Mouse (Mus musculus) CH12.LX (cell line): ENCODE measurements around the gene Mark1. TPM values are rescaled to one million over a fixed set of nuclear protein-coding genes. Genes with fewer than 3 reads are reported as not detected.

Experiments
- DNase-seq: peaks from one replicate; pipeline ENCODE4 v3.0.0-alpha.2; 2013; ENCODE audit errors: extremely low read depth
- H3K27ac ChIP-seq: 2 replicates; pipeline ENCODE4 v1.5.1; 2012; ENCODE audit warnings: low read depth, mild to moderate bottlenecking, control low read depth, moderate library complexity; ENCODE audit not compliant: insufficient read depth
- H3K27me3 ChIP-seq: replicated peaks from 2 replicates; pipeline ENCODE3; 2012; ENCODE audit warnings: inconsistent platforms
- H3K36me3 ChIP-seq, 2 experiments: replicated peaks in 1 of 2; 2 replicates each; pipeline versions ENCODE3 to v1.6.1; 2012; ENCODE audit warnings: inconsistent platforms in 1 of 2, low read length in 1 of 2, mild to moderate bottlenecking in 1 of 2, mixed read lengths in 1 of 2, moderate library complexity in 1 of 2; ENCODE audit not compliant: control insufficient read depth in 1 of 2, insufficient read depth in 1 of 2
- H3K4me1 ChIP-seq, 2 experiments: 2 replicates each; pipeline ENCODE4 v1.6.1; 2012; ENCODE audit warnings: inconsistent platforms in 1 of 2, moderate library complexity in 1 of 2; ENCODE audit not compliant: insufficient read depth in 2 of 2, control insufficient read depth in 1 of 2
- H3K4me2 ChIP-seq: 2 replicates; pipeline ENCODE4 v1.6.1; 2012; ENCODE audit warnings: low read depth, mild to moderate bottlenecking, control low read depth; ENCODE audit not compliant: poor library complexity, insufficient read depth, severe bottlenecking
- H3K4me3 ChIP-seq, 3 experiments: fragments of 150-350 bp in 1 of 3; sonication (generic) in 1 of 3; replicated peaks in 1 of 3; 2 replicates each; pipeline versions ENCODE3 to v1.5.1; 2011 to 2012; ENCODE audit warnings: low read depth in 2 of 3, low read length in 2 of 3, mild to moderate bottlenecking in 2 of 3, moderate library complexity in 2 of 3, control low read depth in 1 of 3, improper control_type of control experiment in 1 of 3, inconsistent platforms in 1 of 3, mixed read lengths in 1 of 3; ENCODE audit not compliant: poor library complexity in 1 of 3
- H3K79me2 ChIP-seq: replicated peaks from 2 replicates; pipeline ENCODE4 v1.6.1; 2012; ENCODE audit warnings: mild to moderate bottlenecking, moderate library complexity; ENCODE audit not compliant: control insufficient read depth, poor library complexity, insufficient read depth, severe bottlenecking; ENCODE audit errors: extremely low read depth
- H3K9ac ChIP-seq: 2 replicates; pipeline ENCODE4 v1.6.1; 2012; ENCODE audit warnings: low read depth, mild to moderate bottlenecking, control low read depth, moderate library complexity; ENCODE audit not compliant: insufficient read depth
- H3K9me3 ChIP-seq: replicated peaks from 2 replicates; pipeline ENCODE3; 2012; ENCODE audit warnings: low read length, inconsistent platforms, mixed read lengths
- BHLHE40 ChIP-seq: IDR thresholded peaks from 2 replicates; pipeline ENCODE4 v1.6.1; 2011; ENCODE audit warnings: mild to moderate bottlenecking, low read depth, low read length, improper control_type of control experiment
- CHD1 ChIP-seq: IDR thresholded peaks from 2 replicates; pipeline ENCODE4 v1.6.1; 2012; ENCODE audit warnings: low read depth, low read length, improper control_type of control experiment, inconsistent platforms
- CTCF ChIP-seq, 2 experiments: IDR thresholded peaks in 1 of 2; conservative IDR thresholded peaks in 1 of 2; 2 replicates each; pipeline ENCODE4 v1.5.1; 2011 to 2012; ENCODE audit warnings: low read depth in 2 of 2, low read length in 2 of 2, improper control_type of control experiment in 1 of 2, inconsistent platforms in 1 of 2, mild to moderate bottlenecking in 1 of 2, moderate library complexity in 1 of 2
- EP300 ChIP-seq: IDR thresholded peaks from 2 replicates; pipeline ENCODE4 v1.6.1; 2011; ENCODE audit warnings: low read length, improper control_type of control experiment
- GABPA ChIP-seq: IDR thresholded peaks from 2 replicates; pipeline ENCODE4 v1.6.1; 2012; ENCODE audit warnings: low read depth, low read length, improper control_type of control experiment, inconsistent platforms; ENCODE audit not compliant: insufficient replicate concordance
- JUN ChIP-seq: IDR thresholded peaks from 2 replicates; pipeline ENCODE4 v1.6.1; 2011; ENCODE audit warnings: low read depth, mild to moderate bottlenecking, low read length, improper control_type of control experiment, moderate library complexity; ENCODE audit not compliant: insufficient read depth
- JUND ChIP-seq: conservative IDR thresholded peaks from 2 replicates; pipeline ENCODE4 v1.6.1; 2011; ENCODE audit warnings: low read depth, low read length, improper control_type of control experiment
- KAT2A ChIP-seq: IDR thresholded peaks from 2 replicates; pipeline ENCODE4 v1.6.1; 2012; ENCODE audit warnings: low read length, improper control_type of control experiment, inconsistent platforms; ENCODE audit not compliant: insufficient replicate concordance
- MAFK ChIP-seq: IDR thresholded peaks from 2 replicates; pipeline ENCODE4 v1.6.1; 2011; ENCODE audit warnings: low read length, improper control_type of control experiment; ENCODE audit not compliant: insufficient replicate concordance
- MEF2A ChIP-seq: IDR thresholded peaks from 2 replicates; pipeline ENCODE4 v1.6.1; 2014; ENCODE audit warnings: low read depth, mild to moderate bottlenecking, inconsistent platforms, low read length, improper control_type of control experiment, borderline replicate concordance
- NELFE ChIP-seq: IDR thresholded peaks from 2 replicates; pipeline ENCODE4 v1.6.1; 2011; ENCODE audit warnings: low read depth, low read length, improper control_type of control experiment
- NRF1 ChIP-seq: IDR thresholded peaks from 2 replicates; pipeline ENCODE4 v1.6.1; 2014; ENCODE audit warnings: low read depth, mild to moderate bottlenecking, inconsistent platforms, low read length, improper control_type of control experiment, moderate library complexity
- PAX5 ChIP-seq: IDR thresholded peaks from 2 replicates; pipeline ENCODE4 v1.6.1; 2012; ENCODE audit warnings: low read length, inconsistent platforms, mixed read lengths
- POLR2A ChIP-seq: IDR thresholded peaks from 2 replicates; pipeline ENCODE4 v1.6.1; 2011; ENCODE audit warnings: low read depth, mild to moderate bottlenecking, improper control_type of control experiment, low read length
- POLR2AphosphoS2 ChIP-seq: IDR thresholded peaks from 2 replicates; pipeline ENCODE4 v1.6.1; 2011; ENCODE audit warnings: low read depth, low read length, improper control_type of control experiment
- RAD21 ChIP-seq: IDR thresholded peaks from 2 replicates; pipeline ENCODE4 v1.6.1; 2011; ENCODE audit warnings: low read depth, mild to moderate bottlenecking, low read length, improper control_type of control experiment, moderate library complexity
- RCOR1 ChIP-seq: conservative IDR thresholded peaks from 2 replicates; pipeline ENCODE4 v1.6.1; 2012; ENCODE audit warnings: low read depth, mild to moderate bottlenecking, inconsistent platforms, low read length, improper control_type of control experiment
- SMC3 ChIP-seq: IDR thresholded peaks from 2 replicates; pipeline ENCODE4 v1.6.1; 2011; ENCODE audit warnings: low read depth, low read length, improper control_type of control experiment
- TBP ChIP-seq: conservative IDR thresholded peaks from 2 replicates; pipeline ENCODE4 v1.6.1; 2011; ENCODE audit warnings: low read depth, low read length, improper control_type of control experiment
- ZC3H11A ChIP-seq: IDR thresholded peaks from 2 replicates; pipeline ENCODE4 v1.6.1; 2012; ENCODE audit warnings: low read depth, mild to moderate bottlenecking, inconsistent platforms, low read length, improper control_type of control experiment
- ZMIZ1 ChIP-seq: IDR thresholded peaks from 2 replicates; pipeline ENCODE4 v1.6.1; 2012; ENCODE audit warnings: low read depth, mild to moderate bottlenecking, inconsistent platforms, low read length, improper control_type of control experiment
- dilution Hi-C: fragments of 300-500 bp; cut with MboI; formaldehyde crosslinking; loops from 2 replicates; pipeline ENCODE4 v1.14.3; 2020; ENCODE audit warnings: low sequenced_read_pairs; ENCODE audit not compliant: extremely low pct_unique_long_range_greater_than_20kb, extremely low pct_ligation_motif_present
- in situ Hi-C: fragments of 300-500 bp; cut with MboI; formaldehyde crosslinking; loops from 3 replicates; pipeline ENCODE4 v1.14.3; 2019; ENCODE audit warnings: low sequenced_read_pairs, low pct_ligation_motif_present, low pct_unique_long_range_greater_than_20kb, mixed read lengths
- polyA plus RNA-seq: library from polyadenylated mRNA; unstranded; fragments of >175 nt; gene quantifications from 2 replicates; pipeline ENCODE4 v1.2.1, GENCODE M21; 2012; ENCODE audit warnings: low read depth; ENCODE audit not compliant: insufficient read length
- total RNA-seq, 2 experiments: library from RNA; depleted of rRNA; stranded (reverse); fragments of 300-350 nt in 1 of 2; fragments of >200 nt in 1 of 2; gene quantifications; 2 replicates each; pipeline ENCODE4 v1.2.3; 2012 to 2014

Mark1 gene
- total and polyA plus RNA-seq, 3 experiments: not detected

GRCm38 (mm10) chr1:184931097-184931496 is 68.3 kb downstream of the Mark1 start:
- Histone ChIP-seq H3K79me2 (no peaks in the 10 kb centered on the region), H3K9ac (no peak overlapping the region), H3K4me1 (0 out of 4 replicates have a peak, but pooled peaks cover 0 to 6% of the 10 kb centered on the region in 2 experiments), H3K27me3 (no peaks in the 10 kb centered on the region), H3K9me3 (no peaks in the 10 kb centered on the region), H3K4me2 (no peak overlapping the region), H3K27ac (no peak overlapping the region), H3K36me3 (no peaks in the 10 kb centered on the region), H3K4me3 (no peak overlapping the region)
- no peak for TF ChIP-seq BHLHE40
- TF ChIP-seq POLR2A: no peak
- no peak for TF ChIP-seq MEF2A
- TF ChIP-seq CHD1: no peak
- no peak for TF ChIP-seq JUN
- TF ChIP-seq JUND: no peak
- no peak for TF ChIP-seq PAX5
- dilution Hi-C loops: no loop called here
- no peak for DNase-seq
- in situ Hi-C loops: no loop called here

DNA sequence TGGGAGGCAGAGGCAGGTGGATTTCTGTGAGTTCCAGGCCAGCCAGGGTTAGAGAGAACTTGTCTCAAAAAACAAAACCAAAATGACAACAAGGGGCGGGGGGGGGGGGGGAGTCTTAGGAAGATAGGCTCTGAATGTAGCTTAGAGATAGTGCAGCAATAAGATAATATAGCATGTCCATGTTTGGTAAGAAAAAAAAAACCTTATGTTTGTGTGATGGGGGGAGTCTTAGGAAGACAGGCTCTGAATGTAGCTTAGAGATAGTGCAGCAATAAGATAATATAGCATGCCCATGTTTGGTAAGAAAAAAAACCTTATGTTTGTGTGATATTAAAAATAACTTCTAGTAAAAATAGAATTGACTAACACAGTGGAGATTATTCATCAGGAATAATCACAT is 71.0 kb downstream of the Mark1 start:
- Histone ChIP-seq H3K4me3 (no peak overlapping the region), H3K79me2 (no peaks in the 10 kb centered on the region), H3K4me1 (0 out of 4 replicates have a peak, but pooled peaks cover 0 to 6% of the 10 kb centered on the region in 2 experiments), H3K4me2 (no peak overlapping the region), H3K27me3 (no peaks in the 10 kb centered on the region), H3K9ac (no peak overlapping the region), H3K27ac (no peak overlapping the region), H3K9me3 (no peaks in the 10 kb centered on the region), H3K36me3 (no peaks in the 10 kb centered on the region)
- in situ Hi-C loops: no loop called here
- dilution Hi-C loops: no loop called here
- no peak for DNase-seq
- no peak for TF ChIP-seq RCOR1

DNA sequence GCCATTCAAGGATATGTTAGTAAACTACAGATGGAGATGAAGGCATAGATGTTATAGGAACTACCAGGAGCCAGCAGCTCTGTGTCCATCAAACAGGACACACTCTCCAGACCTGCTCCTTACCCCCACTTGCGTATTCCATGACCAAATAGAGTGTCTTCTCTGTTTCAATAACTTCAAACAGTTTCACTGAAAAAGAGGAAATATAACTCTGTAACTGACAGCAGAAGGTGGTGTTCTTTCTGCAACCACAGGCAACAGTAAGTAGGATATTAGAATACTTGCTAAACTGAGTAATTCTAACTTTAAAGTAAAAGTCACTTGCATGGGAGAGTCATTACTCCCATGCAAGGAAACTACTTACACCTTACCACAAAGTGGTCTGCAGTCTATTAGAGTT is 71.5 kb downstream of the Mark1 start:
- 0 out of 4 replicates have a peak, but pooled peaks cover 0 to 6% of the 10 kb centered on the region in 2 experiments for H3K4me1 ChIP-seq
- H3K79me2 ChIP-seq: no peaks in the 10 kb centered on the region
- dilution Hi-C loops (no loop called here), in situ Hi-C loops (no loop called here)
- H3K27ac ChIP-seq: no peak overlapping the region
- no peak overlapping the region for H3K4me3 ChIP-seq
- no peaks in the 10 kb centered on the region for H3K27me3 ChIP-seq
- H3K9me3 ChIP-seq: no peaks in the 10 kb centered on the region
- H3K36me3 ChIP-seq: no peaks in the 10 kb centered on the region
- no peak overlapping the region for H3K4me2 ChIP-seq
- DNase-seq: no peak
- no peak for TF ChIP-seq NRF1
- no peak for TF ChIP-seq RCOR1
- TF ChIP-seq TBP: no peak
- no peak for TF ChIP-seq ZMIZ1
- TF ChIP-seq NELFE: no peak
- TF ChIP-seq RAD21: no peak
- TF ChIP-seq SMC3: no peak
- no peak for TF ChIP-seq CTCF (conservative IDR thresholded peaks at IDR 0.05 in 1 of 2, IDR thresholded peaks at IDR 0.05 in 1 of 2; ENCODE audit: low read depth in 2 of 2, low read length in 2 of 2)
- TF ChIP-seq ZC3H11A: no peak
- no peak for TF ChIP-seq EP300
- no peak for TF ChIP-seq KAT2A
- no peak for TF ChIP-seq CHD1
- TF ChIP-seq POLR2A: no peak
- TF ChIP-seq GABPA: no peak
- no peak for TF ChIP-seq MAFK
- no peak for TF ChIP-seq POLR2AphosphoS2
- no peak overlapping the region for H3K9ac ChIP-seq
